Mouse (Mus musculus) left cerebral cortex, adult 6 months (tissue): ENCODE data around the gene Znhit6. TPM values are rescaled to one million over a fixed set of nuclear protein-coding genes. Genes with fewer than 3 reads are reported as not detected.

Experiments
- long read RNA-seq, 2 experiments: library from polyadenylated mRNA; unstranded; transcript quantifications; one replicate each; pipeline ENCODE4 v2.0.0; 2019 to 2020
- polyA plus RNA-seq: library from polyadenylated mRNA; unstranded; fragments of <200 nt; fragmentation: Nextera tagmentation; gene quantifications from 2 replicates; pipeline ENCODE4 v1.2.3, GENCODE M21; 2021

Gene Znhit6
- 7.7 and 9.2 TPM in 2 replicates for polyA plus RNA-seq
- long read RNA-seq, experiment 1, transcript Znhit6-201 (10 exons, 2,339 nt): major isoform, 23 of 30 reads
- long read RNA-seq, experiment 1, partial matches to known transcripts: 0 of 30 reads
- long read RNA-seq, experiment 1, other reads (novel, unspliced or antisense): 4 of 30 reads
- long read RNA-seq, experiment 2, partial matches to known transcripts: 2 of 9 reads
- long read RNA-seq, experiment 2, other reads (novel, unspliced or antisense): 3 of 9 reads

DNA sequence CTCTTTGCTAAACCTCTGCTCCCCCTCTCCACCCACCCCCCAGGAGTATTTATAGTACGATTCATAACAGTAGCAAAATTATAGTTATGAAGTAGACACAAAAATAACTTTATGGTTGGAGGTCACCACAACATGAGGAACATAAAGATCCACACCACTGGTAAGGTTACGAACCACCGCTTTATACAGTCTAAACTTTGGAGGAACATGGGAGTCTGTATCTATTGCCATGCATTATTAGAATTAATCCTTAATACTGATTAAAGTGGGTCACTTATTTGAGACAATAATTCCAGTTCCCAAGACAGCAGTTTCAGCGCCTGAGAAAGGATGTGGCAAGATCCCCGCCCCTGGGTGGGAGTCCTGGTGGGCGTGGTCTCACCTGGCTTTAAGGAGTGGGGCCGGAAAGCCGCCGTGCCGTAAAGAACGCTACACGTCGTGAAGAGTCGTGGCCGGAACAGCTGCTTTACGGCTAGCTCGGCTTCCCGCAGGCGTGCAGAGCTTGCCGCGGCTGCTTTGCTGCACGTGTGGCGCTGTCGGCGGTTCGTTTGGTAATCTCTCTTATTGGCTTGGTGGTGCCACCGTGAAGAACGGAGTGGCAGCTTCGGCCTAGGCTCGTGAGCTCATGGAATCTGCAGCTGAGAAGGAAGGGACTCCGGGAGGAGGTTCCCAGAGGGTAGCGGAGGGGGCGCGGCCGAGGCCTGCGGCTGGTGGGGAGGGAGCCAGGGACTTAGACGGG lies at the start of gene Znhit6:
Gene Znhit6, plus strand, starts transcription at position 463 of the 739 bp plus-strand sequence.

DNA sequence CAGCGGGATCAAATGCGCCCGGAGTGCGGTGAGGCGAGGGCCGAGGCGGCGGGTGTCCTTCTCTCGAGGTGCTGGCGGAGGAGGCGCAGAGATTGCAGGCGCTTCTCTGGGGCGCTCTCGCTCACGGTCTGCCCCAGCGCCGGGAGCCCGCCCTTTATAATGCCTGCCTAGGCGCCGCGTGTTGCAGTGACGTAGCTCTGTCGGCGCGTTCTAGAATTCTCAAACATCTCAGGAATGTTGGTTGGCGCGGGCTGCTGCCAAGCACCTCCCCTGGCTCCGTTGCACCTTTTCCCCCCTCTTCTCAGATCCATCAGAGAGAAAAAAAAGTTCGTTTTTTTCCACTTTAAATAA lies 73.8 kb downstream of the Znhit6 start, which contains the start of gene Ccn1:
Gene Ccn1, minus strand, starts transcription at position 130 of the 351 bp plus-strand sequence.

Other genes with a start within 250 kb of the Znhit6 start
- gene Ccn1, start 73.8 kb downstream of the Znhit6 start, polyA plus RNA-seq: 5.6 and 17.8 TPM in 2 replicates
- 85.2 and 88.7 TPM in 2 replicates for gene Ddah1, start 182.5 kb downstream of the Znhit6 start, polyA plus RNA-seq